ENCODE assay signal across 26 mouse cellular contexts in genomic region chr8:111282093-111282492, GRCm38 (mm10).
"Had no signal": no experiment of that assay in that cellular context is flagged by ENCODE, and none has a peak within 500 bp of the region (broad histone marks: within the 10 kb centered on the region; RNA-seq: fewer than 3 reads in every experiment).

No protein-coding gene starts in this region.

- H3K27me3 ChIP-seq: heart, embryonic 13.5 days; heart, embryonic 15.5 days; hindbrain, embryonic 13.5 days; hindbrain, embryonic 15.5 days; kidney, embryonic 15.5 days; limb, embryonic 13.5 days; limb, embryonic 15.5 days; liver, embryonic 12.5 days had no signal

- H3K27ac ChIP-seq: heart, adult 2 months; heart, embryonic 13.5 days; heart, embryonic 15.5 days; hindbrain, embryonic 13.5 days; hindbrain, embryonic 15.5 days; hindbrain, postnatal 0 days; kidney, embryonic 15.5 days; kidney, postnatal 0 days; limb, embryonic 13.5 days; limb, embryonic 15.5 days; liver, embryonic 12.5 days; liver, embryonic 14.5 days had no signal

- ATAC-seq: hindbrain, postnatal 0 days; intestine, embryonic 16.5 days; liver, embryonic 12.5 days had no signal

- H3K4me1 ChIP-seq: hindbrain, embryonic 13.5 days; hindbrain, embryonic 15.5 days; kidney, embryonic 15.5 days; limb, embryonic 13.5 days; limb, embryonic 15.5 days; liver, embryonic 12.5 days had no signal

- H3K4me3 ChIP-seq: heart, adult 2 months; heart, embryonic 13.5 days; heart, embryonic 15.5 days; hindbrain, embryonic 13.5 days; hindbrain, embryonic 15.5 days; kidney, embryonic 15.5 days; limb, embryonic 13.5 days; limb, embryonic 15.5 days; liver, embryonic 12.5 days had no signal

- DNase-seq: gastrocnemius, postnatal 14 days; heart, adult 11 months; heart, adult 2 months; heart, postnatal 14 days; heart, postnatal 36 days; kidney, adult 11 months; kidney, adult 2 months; kidney, adult 9 months; kidney, postnatal 14 days; kidney, postnatal 36 days; layer of hippocampus, adult 9-11 months; layer of hippocampus, postnatal 36 days; left cerebral cortex, postnatal 4 days had no signal

- H3K9me3 ChIP-seq: heart, embryonic 13.5 days; heart, embryonic 15.5 days; hindbrain, embryonic 13.5 days; hindbrain, embryonic 15.5 days; kidney, embryonic 15.5 days; limb, embryonic 13.5 days; limb, embryonic 15.5 days; liver, embryonic 12.5 days had no signal

- H3K4me2 ChIP-seq: heart, embryonic 11.5 days; heart, embryonic 13.5 days; heart, embryonic 15.5 days; hindbrain, embryonic 13.5 days; hindbrain, embryonic 15.5 days; kidney, embryonic 15.5 days; limb, embryonic 13.5 days; limb, embryonic 15.5 days; liver, embryonic 12.5 days had no signal

- H3K9ac ChIP-seq: heart, embryonic 13.5 days; heart, embryonic 15.5 days; hindbrain, embryonic 13.5 days; hindbrain, embryonic 15.5 days; kidney, embryonic 15.5 days; limb, embryonic 13.5 days; limb, embryonic 15.5 days; liver, embryonic 12.5 days; liver, embryonic 14.5 days had no signal
